Mouse (Mus musculus): Measurements from ENCODE around the gene Clic4. TPM values are rescaled to one million over a fixed set of nuclear protein-coding genes. Genes with fewer than 3 reads are reported as not detected.

Gene Clic4
- polyA plus RNA-seq, 1 experiment from 2014 or later: 146 TPM

- Histone ChIP-seq H3K4me2 (replicated peaks) (no peak overlapping the region), H3K9me3 (no peaks in the 10 kb centered on the region), H3K9ac (no peak overlapping the region), H3K36me3 (no peaks in the 10 kb centered on the region; the same call in 1 of the 2 replicates), H3K27me3 (peaks cover 95% of the 10 kb centered on the region), H3K4me3 (no peak overlapping the region), H3K4me1 (peaks cover 68% of the 10 kb centered on the region), H3K27ac (no peak overlapping the region)
- 63% methylated on average over 4 of the region's 4 CpGs for WGBS
- no peak for ATAC-seq (ENCODE audit: low FRiP score, low read depth)
Observed at GRCm38 (mm10) chr4:135169501-135169900, 103.1 kb downstream of the Clic4 start.

GRCm38 (mm10) chr4:135169096-135169495 lies 103.5 kb downstream of the Clic4 start:
- ATAC-seq (ENCODE audit: low FRiP score, low read depth): no peak
- peaks cover 95% of the 10 kb centered on the region for H3K27me3 ChIP-seq
- H3K36me3 ChIP-seq: no peaks in the 10 kb centered on the region; the same call in 1 of the 2 replicates
- 80% methylated on average over 10 of the region's 10 CpGs for WGBS
- no peaks in the 10 kb centered on the region for H3K9me3 ChIP-seq
- no peak overlapping the region for H3K4me2 ChIP-seq (replicated peaks)
- H3K27ac ChIP-seq: no peak overlapping the region
- no peak overlapping the region for H3K4me3 ChIP-seq
- peaks cover 64% of the 10 kb centered on the region for H3K4me1 ChIP-seq
- H3K9ac ChIP-seq: no peak overlapping the region

GRCm38 (mm10) chr4:135167816-135168527 lies 104.6 kb downstream of the Clic4 start:
- WGBS: 45% methylated on average over 7 of the region's 7 CpGs
- Histone ChIP-seq H3K9me3 (no peaks in the 10 kb centered on the region), H3K36me3 (no peaks in the 10 kb centered on the region; the same call in 1 of the 2 replicates), H3K27me3 (peaks cover 94% of the 10 kb centered on the region), H3K4me2 (replicated peaks) (peak overlapping the region; percentile 56; the same call in 1 of the 2 replicates), H3K9ac (no peak overlapping the region), H3K4me1 (peaks cover 56% of the 10 kb centered on the region), H3K4me3 (no peak overlapping the region), H3K27ac (peak overlapping the region; percentile 69; the same call in 1 of the 2 replicates)
- no peak for ATAC-seq (ENCODE audit: low FRiP score, low read depth)

GRCm38 (mm10) chr4:135166413-135167225 lies 106.0 kb downstream of the Clic4 start:
- Histone ChIP-seq H3K4me3 (peak overlapping the region; percentile 10; the same call in 1 of the 2 replicates), H3K4me1 (peaks cover 55% of the 10 kb centered on the region), H3K9ac (0 out of 2 replicates have a peak overlapping the region, but pooled peaks have one; percentile 25), H3K4me2 (replicated peaks) (peak overlapping the region; percentile 56), H3K27ac (peak overlapping the region; percentile 69), H3K36me3 (no peaks in the 10 kb centered on the region; the same call in 1 of the 2 replicates), H3K27me3 (peaks cover 82% of the 10 kb centered on the region), H3K9me3 (no peaks in the 10 kb centered on the region)
- 1% methylated on average over 22 of the region's 23 CpGs for WGBS
- peak; percentile 90 for ATAC-seq (ENCODE audit: low FRiP score, low read depth)

- H3K4me1 ChIP-seq: peaks cover 56% of the 10 kb centered on the region
- H3K9me3 ChIP-seq: no peaks in the 10 kb centered on the region
- peak overlapping the region; percentile 69; the same call in 1 of the 2 replicates for H3K27ac ChIP-seq
- no peak overlapping the region for H3K9ac ChIP-seq
- H3K36me3 ChIP-seq: no peaks in the 10 kb centered on the region
- H3K27me3 ChIP-seq: peaks cover 81% of the 10 kb centered on the region
- H3K4me2 ChIP-seq (replicated peaks): peak overlapping the region; percentile 56
- no peak for ATAC-seq (ENCODE audit: low FRiP score, low read depth)
- WGBS: 38% methylated on average over 6 of the region's 6 CpGs
- no peak overlapping the region for H3K4me3 ChIP-seq
Observed at GRCm38 (mm10) chr4:135165761-135166160, 106.9 kb downstream of the Clic4 start.

Other genes with a start within 250 kb of the Clic4 start
- gene Runx3, start 152.2 kb downstream of the Clic4 start, polyA plus RNA-seq (2015; fragmentation: Nextera tagmentation; extraction: Ambion mirVana): 3.7 and 4.6 TPM in 2 replicates
- 295 and 303 TPM in 2 replicates for gene Srrm1, start 80.5 kb upstream of the Clic4 start, polyA plus RNA-seq (2015; fragmentation: Nextera tagmentation; extraction: Ambion mirVana)
- 12.0 and 12.2 TPM in 2 replicates for gene Ncmap, start 125.4 kb upstream of the Clic4 start, polyA plus RNA-seq (2015; fragmentation: Nextera tagmentation; extraction: Ambion mirVana)
- 13.5 and 15.6 TPM in 2 replicates for gene Rcan3, start 161.0 kb upstream of the Clic4 start, polyA plus RNA-seq (2015; fragmentation: Nextera tagmentation; extraction: Ambion mirVana)
- not detected in 2 replicates for gene Stpg1, start 222.0 kb upstream of the Clic4 start, polyA plus RNA-seq (2015; fragmentation: Nextera tagmentation; extraction: Ambion mirVana)
- 2.8 and 3.1 TPM in 2 replicates for gene Nipal3, start 222.2 kb upstream of the Clic4 start, polyA plus RNA-seq (2015; fragmentation: Nextera tagmentation; extraction: Ambion mirVana)

Data from limb, embryonic 13.5 days (tissue).